Mouse (Mus musculus) embryo, embryonic 10.5 days (tissue): ENCODE measurements around the gene Bglap.
A peak's percentile ranks its signal among the peaks of the same experiment; 100 is the strongest.

Experiments used
- DNase-seq: peaks from one replicate; pipeline ENCODE4 v3.0.0-alpha.2; 2015; ENCODE audit warnings: low spot score

The Bglap gene

DNA sequence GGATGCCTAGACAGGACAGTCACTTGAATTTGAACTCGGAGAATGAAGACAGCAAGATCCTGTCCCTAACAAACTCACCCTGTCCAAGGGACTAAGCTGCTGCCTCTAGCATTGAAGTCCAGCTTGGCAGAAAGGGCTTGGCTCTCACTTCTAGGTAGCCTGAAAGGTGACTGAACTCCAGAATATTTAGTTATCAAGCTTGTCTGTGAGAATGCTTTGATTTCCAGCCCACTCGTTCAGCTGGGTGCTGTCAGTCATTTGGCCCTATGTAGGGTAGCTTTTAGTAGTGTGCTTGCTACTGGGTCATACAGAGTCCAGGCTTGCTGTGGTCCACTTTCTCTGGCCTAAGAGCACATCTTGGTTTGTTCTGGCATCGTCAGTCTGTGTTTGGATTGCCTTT lies 45.3 kb downstream of the Bglap start:
- DNase-seq: no peak

DNA sequence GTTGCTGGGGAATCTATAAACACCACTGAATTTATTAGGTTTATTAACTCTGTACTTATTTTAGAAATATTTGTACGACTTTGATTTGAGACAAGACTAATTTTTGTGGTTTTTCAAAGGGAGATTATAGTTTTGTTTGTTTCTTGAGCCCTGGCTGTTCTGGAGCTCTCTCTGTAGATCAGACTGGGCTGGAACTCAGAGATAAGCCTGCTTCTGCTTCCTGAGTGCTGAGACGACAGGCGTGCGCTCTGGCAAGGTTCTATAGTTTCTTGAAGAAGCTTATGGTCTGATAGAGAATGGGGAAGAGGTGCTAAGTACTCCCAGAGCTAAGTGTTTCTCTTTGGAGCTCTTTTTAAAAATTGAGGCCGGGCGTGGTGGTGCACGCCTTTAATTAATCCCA lies 45.9 kb downstream of the Bglap start:
- DNase-seq: no peak

DNA sequence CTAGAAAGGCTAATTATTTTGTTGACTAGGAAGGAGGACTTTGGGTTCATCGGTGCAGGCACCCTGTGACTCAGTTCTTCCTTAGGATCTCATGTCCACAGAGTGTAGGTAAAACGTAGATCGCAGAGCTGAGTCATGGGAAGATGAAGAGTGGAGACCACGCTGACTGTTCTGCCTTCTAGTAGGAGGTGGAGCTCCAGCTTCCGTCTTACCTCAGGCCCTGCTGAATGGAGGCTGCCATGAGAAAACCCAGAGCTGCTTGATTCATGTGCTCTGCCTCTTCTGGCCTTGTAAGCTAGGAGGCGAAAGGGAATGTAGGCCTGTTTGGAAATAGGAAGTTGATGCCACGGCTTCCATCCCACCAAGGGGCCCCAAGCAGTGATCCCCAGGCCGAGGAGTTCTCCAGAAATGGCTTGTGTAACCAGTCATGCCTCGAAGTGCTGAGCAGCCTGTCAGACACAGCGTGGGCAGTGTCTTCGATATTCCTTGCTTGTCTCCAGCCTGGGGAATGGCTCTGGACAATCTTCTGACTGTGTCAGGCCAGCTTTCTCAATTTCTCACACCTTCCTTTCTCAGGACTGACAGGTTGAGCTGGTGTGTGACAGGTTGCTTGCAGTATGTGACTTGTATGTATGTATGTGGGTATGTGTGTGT lies 46.8 kb downstream of the Bglap start:
- no peak for DNase-seq

DNA sequence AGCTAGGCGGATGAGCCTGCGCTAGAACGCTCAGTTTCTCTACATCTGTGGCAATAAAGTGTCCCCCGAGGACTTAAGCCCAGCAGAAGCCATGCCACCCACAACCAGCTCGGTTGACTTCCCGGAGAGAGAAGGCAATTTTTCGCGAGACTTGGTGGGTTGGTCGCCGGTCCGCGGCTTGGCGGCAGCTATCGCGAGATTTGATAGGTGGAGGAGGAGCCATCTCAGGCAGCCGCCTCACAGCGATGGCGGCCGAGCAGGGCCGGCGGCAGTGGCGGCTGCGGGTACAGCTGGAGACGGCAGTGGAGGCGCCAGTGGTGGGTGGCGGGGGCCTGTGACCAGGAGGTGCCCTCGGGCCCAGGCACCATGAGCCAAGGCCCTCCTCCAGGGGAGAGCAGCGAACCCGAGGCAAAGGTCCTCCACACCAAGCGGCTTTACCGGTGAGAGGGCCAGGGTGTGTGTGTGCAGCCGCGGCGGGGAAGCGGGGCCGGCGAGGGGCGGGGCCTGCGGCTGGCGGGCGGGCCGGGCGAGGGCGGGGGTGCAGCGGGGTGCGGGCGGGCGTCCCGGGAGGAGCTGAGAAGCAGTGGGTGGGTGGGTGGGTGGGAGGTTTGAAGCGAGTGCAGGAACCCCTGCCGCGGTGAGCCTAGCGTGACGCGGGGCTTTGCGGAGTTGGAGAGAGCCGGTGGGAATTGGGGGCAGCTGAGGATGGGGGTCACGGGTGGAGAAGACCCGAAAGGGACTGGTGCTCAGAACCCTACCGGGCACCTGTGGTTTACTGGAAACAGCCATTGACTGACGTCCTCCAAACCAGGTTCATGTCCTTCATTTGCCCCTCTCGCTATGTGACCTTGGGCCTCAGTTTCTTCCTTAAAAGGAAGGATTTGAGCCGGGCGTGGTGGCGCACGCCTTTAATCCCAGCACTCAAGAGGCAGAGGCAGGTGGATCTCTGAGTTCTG lies 47.9 kb downstream of the Bglap start, which contains the start of the genes Tmem79 and Smg5:
Tmem79 (minus strand) TSS at position 91 of the 956 bp plus-strand sequence.
Smg5 (plus strand) TSS at position 203 of the 956 bp plus-strand sequence.
- DNase-seq: peak; percentile 97

DNA sequence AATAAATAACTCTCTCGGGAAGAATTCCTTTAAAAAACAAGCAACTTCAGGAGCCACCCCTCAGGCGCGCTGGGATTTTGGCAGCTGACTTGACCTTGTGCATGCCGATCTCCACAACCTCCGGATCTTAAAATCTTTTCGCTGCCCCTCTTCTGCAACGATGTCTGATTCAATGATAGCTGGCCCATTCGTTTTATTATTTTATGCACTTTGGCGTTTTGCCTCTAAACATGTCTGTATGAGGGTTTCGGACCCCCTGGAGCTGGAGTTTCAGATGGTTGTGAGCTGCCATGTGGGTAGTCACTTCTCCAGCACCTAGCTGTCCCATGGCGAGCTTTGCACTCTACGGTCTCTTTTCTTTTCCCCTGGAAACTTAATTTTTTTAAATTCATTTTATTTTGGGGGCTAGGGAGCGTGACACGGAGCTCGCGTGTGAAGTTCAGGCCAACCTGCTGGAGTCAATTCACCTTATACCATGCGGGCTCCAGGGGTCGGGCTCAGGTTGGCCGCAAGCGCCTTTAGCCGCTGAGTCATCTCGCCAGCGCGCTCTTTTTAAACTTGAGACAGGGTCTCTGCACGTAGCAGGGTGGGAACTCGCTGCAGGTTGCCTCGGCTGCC lies 48.7 kb downstream of the Bglap start:
- DNase-seq: no peak

DNA sequence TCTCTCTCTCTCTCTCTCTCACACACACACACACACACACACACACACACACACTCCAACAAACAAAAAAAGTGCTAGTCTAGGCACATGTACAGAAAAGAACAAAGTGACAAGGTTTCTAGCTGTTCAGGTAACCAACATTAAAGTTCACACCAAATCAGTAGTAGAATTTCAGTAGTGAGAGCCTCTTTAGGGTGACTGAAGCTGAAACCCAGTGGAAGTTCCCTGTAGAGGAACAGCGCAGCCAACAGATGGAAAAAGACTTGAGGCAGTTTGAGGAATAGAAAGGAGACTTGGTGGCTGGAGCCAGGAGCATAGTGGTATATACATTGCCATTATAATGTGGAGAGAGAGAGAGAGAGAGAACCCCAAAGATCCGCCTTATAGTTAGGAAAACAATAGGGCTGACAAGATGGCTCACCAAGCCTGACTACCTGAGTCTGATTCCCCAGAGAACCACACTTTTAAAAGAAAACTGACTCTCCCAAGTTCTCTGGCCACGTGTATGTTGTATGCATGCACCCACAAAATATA lies 49.3 kb downstream of the Bglap start:
- peak; percentile 22 for DNase-seq

DNA sequence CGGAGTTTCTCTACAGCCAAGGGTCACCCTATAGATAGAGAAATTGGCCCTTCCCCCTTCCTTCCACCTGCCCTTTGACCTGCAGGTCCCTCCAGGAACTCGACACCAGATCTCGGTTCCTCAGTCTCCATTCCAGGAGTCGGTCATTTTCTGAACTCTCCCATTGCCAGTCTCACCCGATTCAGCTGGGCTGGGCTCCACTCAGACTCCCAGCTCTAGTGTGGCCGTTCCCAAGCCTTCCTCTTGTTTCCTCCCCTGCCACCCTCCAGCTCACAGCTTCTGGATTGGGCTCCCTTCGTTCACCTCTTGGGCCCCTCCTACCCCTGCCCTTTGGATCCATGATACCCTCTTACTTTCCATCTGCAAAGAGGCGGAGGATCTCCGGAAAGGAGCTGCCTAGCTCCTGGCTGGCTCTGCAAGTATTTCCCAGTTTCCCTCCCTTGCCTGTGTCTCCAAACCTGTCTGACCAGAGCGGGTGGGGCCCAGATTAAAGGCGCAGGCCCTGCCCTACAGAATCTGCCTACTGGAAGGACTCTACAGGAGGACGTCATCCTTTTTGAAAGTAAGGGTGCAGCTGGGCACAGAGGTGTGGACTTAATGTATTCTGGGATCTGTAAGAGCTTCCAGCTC lies 50.1 kb downstream of the Bglap start:
- DNase-seq: no peak
